Mouse (Mus musculus) small intestine, adult 2 months (tissue): ENCODE results near the gene Cenpa. TPM values are rescaled to one million over a fixed set of nuclear protein-coding genes. Genes with fewer than 3 reads are reported as not detected.

Experiments
- H3K27ac ChIP-seq: fragments of 200-500 bp; 2 replicates; pipeline ENCODE4 v1.5.1; 2012; ENCODE audit warnings: low read depth, low read length, control low read depth, inconsistent platforms; ENCODE audit not compliant: insufficient read depth
- H3K27me3 ChIP-seq: fragments of 200-500 bp; 2 replicates; pipeline ENCODE4 v1.6.1; 2012; ENCODE audit warnings: mild to moderate bottlenecking, moderate library complexity, low read length, inconsistent platforms; ENCODE audit not compliant: control insufficient read depth, insufficient read depth
- H3K36me3 ChIP-seq: fragments of 200-500 bp; 2 replicates; pipeline ENCODE4 v1.6.1; 2012; ENCODE audit warnings: mild to moderate bottlenecking, low read length, control low read depth, inconsistent platforms; ENCODE audit not compliant: control insufficient read depth, insufficient read depth
- H3K4me1 ChIP-seq: fragments of 200-500 bp; 2 replicates; pipeline ENCODE4 v1.6.1; 2012; ENCODE audit warnings: low read length, inconsistent platforms, mixed read lengths; ENCODE audit not compliant: control insufficient read depth, insufficient read depth, insufficient read length
- H3K4me3 ChIP-seq: fragments of 200-500 bp; 2 replicates; pipeline ENCODE4 v1.5.1; 2012; ENCODE audit warnings: low read depth, mild to moderate bottlenecking, control low read depth, inconsistent platforms, low read length, moderate library complexity
- CTCF ChIP-seq: fragments of 200-500 bp; IDR thresholded peaks from 2 replicates; pipeline ENCODE4 v1.5.1; 2012; ENCODE audit warnings: low read depth, mild to moderate bottlenecking, control low read depth, inconsistent platforms, low read length, moderate library complexity, mixed read lengths; ENCODE audit not compliant: insufficient replicate concordance, insufficient read length; ENCODE audit errors: extremely low read depth
- POLR2A ChIP-seq: fragments of 200-500 bp; IDR thresholded peaks from 2 replicates; pipeline ENCODE4 v1.6.1; 2012; ENCODE audit warnings: low read depth, mild to moderate bottlenecking, control low read depth, inconsistent platforms, low read length, moderate library complexity
- WGBS: fragments of 180-500 bp; shearing (Covaris S2); methylation state at CpG from one replicate; pipeline ENCODE4 v1.1.7; 2018; 5-methylcytosine and 5-hydroxymethylcytosine counted together
- polyA plus RNA-seq: library from polyadenylated mRNA; depleted of rRNA; stranded (reverse); fragments of >200 nt; gene quantifications from 2 replicates; pipeline ENCODE4 v1.2.3, GENCODE M21; 2012

The Cenpa gene
- polyA plus RNA-seq, 1 experiment: 33.0 TPM

GRCm38 (mm10) chr5:30621844-30622176 is 44.8 kb upstream of the Cenpa start:
- WGBS: 62% methylated on average over 22 of the region's 22 CpGs
- Histone ChIP-seq H3K4me1 (peaks cover 10% of the 10 kb centered on the region), H3K27ac (no peak overlapping the region), H3K36me3 (no peaks in the 10 kb centered on the region), H3K4me3 (no peak overlapping the region; the same call in 1 of the 2 replicates), H3K27me3 (peaks cover 5% of the 10 kb centered on the region)
- TF ChIP-seq CTCF (no peak), POLR2A (no peak)

GRCm38 (mm10) chr5:30622177-30622840 is 44.3 kb upstream of the Cenpa start:
- peaks cover 5% of the 10 kb centered on the region for H3K27me3 ChIP-seq
- 15% methylated on average over 69 of the region's 69 CpGs for WGBS
- H3K4me1 ChIP-seq: peaks cover 10% of the 10 kb centered on the region
- H3K27ac ChIP-seq: no peak overlapping the region
- H3K36me3 ChIP-seq: no peaks in the 10 kb centered on the region
- no peak for TF ChIP-seq POLR2A
- no peak for TF ChIP-seq CTCF
- peak overlapping the region; percentile 27 for H3K4me3 ChIP-seq

GRCm38 (mm10) chr5:30622841-30623185 is 43.8 kb upstream of the Cenpa start:
- 26% methylated on average over 10 of the region's 10 CpGs for WGBS
- TF ChIP-seq POLR2A (no peak), CTCF (no peak)
- Histone ChIP-seq H3K4me1 (peaks cover 7% of the 10 kb centered on the region), H3K4me3 (peak overlapping the region; percentile 27), H3K27ac (no peak overlapping the region), H3K27me3 (peaks cover 5% of the 10 kb centered on the region), H3K36me3 (no peaks in the 10 kb centered on the region)

- Histone ChIP-seq H3K27ac (no peak overlapping the region), H3K4me1 (peaks cover 5% of the 10 kb centered on the region; the same call in 1 of the 2 replicates)
- 69% methylated on average over 2 of the region's 2 CpGs for WGBS
Observed at GRCm38 (mm10) chr5:30623380-30623779, 43.2 kb upstream of the Cenpa start.

DNA sequence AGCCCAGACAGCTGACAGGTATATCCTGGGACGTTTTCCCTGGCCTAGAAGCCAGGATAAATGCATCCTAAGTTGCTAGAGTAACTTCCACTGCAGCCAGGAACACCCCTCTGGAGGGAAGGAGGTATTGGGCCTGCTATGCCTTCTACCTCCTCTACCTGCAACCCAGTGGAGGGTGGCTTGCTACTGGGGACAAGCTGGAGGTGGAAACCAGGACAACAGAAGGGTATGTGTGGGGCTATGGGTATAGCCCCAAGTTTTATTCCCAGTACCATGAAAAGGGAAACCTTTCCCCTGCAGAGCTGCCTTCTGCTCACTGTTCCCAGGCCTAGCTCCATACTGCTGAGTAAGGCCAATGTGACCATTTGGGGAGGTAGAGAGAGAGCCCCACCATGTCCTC is 42.3 kb upstream of the Cenpa start:
- WGBS: 38% methylated on average over 1 of the region's 1 CpGs
- peaks cover 5% of the 10 kb centered on the region; the same call in 1 of the 2 replicates for H3K4me1 ChIP-seq
- peaks cover 5% of the 10 kb centered on the region for H3K27me3 ChIP-seq
- no peak overlapping the region for H3K27ac ChIP-seq
- TF ChIP-seq CTCF: no peak
- no peak for TF ChIP-seq POLR2A
- no peaks in the 10 kb centered on the region for H3K36me3 ChIP-seq
- no peak overlapping the region for H3K4me3 ChIP-seq

More at GRCm38 (mm10) chr5:30623380-30623779, 43.2 kb upstream of the Cenpa start:
- H3K27me3 ChIP-seq: peaks cover 5% of the 10 kb centered on the region
- H3K4me3 ChIP-seq: no peak overlapping the region
- no peaks in the 10 kb centered on the region for H3K36me3 ChIP-seq
- TF ChIP-seq CTCF: no peak
- no peak for TF ChIP-seq POLR2A

DNA sequence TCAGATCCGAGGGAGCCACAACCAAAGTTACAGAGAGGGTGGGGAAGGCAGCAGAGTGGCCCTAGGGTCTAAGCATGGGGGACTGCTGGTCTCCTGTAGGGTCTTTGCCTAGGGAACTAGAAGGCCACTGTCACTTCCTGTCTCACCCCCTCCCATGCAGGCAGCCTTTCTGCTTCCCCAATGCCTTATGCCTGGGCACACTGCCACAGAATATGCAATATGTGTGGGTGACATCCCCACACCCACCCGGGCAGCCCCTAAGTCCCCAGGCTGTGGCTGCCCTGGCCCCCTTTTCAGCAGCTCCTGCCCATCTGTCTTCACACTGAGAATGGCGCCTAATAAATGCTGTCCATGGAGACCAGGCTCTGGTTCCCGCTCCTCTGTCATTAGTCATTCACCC is 41.7 kb upstream of the Cenpa start:
- no peak overlapping the region for H3K27ac ChIP-seq
- TF ChIP-seq POLR2A (no peak), CTCF (no peak)
- H3K27me3 ChIP-seq: peaks cover 5% of the 10 kb centered on the region
- H3K36me3 ChIP-seq: no peaks in the 10 kb centered on the region
- 52% methylated on average over 4 of the region's 4 CpGs for WGBS
- H3K4me1 ChIP-seq: peaks cover 5% of the 10 kb centered on the region; the same call in 1 of the 2 replicates
- H3K4me3 ChIP-seq: no peak overlapping the region

DNA sequence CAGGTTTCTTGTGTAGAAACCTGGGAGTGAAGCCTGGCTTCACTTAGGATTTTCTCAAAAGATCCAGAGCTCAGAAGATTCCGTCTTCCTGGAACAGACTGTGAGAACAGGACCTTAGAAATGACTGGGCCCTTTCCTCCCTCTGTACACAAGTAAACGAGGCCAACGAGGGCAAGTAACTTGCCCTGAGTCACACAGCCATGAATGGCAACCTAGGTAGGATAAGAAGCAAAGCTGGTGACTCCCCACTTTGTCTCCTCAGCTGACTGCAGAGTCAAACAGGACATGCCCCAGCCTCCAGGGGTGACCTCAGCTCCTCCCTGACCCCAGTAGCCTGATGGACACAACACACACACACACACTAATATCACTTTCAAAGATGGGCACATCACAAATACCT is 41.2 kb upstream of the Cenpa start:
- TF ChIP-seq POLR2A (no peak), CTCF (no peak)
- Histone ChIP-seq H3K27me3 (peaks cover 5% of the 10 kb centered on the region), H3K4me1 (peaks cover 5% of the 10 kb centered on the region; the same call in 1 of the 2 replicates), H3K27ac (no peak overlapping the region), H3K4me3 (no peak overlapping the region), H3K36me3 (no peaks in the 10 kb centered on the region)
- WGBS: 41% methylated on average over 3 of the region's 3 CpGs
